Mouse (Mus musculus): ENCODE measurements around the gene Slc35d3. TPM values are rescaled to one million over a fixed set of nuclear protein-coding genes. Genes with fewer than 3 reads are reported as not detected.
A peak's percentile ranks its signal among the peaks of the same experiment; 100 is the strongest.

The Slc35d3 gene
- polyA plus RNA-seq (2016; fragmentation: Nextera tagmentation; extraction: Ambion mirVana) = 0.63 and 0.64 TPM in 2 replicates

- WGBS = under 1% methylated on average over 66 of the region's 72 CpGs
- ATAC-seq (ENCODE audit: low FRiP score, low read depth) = peak; percentile 65; the same call in 1 of the 2 replicates
- Histone ChIP-seq H3K9me3 (no peaks in the 10 kb centered on the region), H3K4me2 (replicated peaks) (peak within 1 kb of the TSS; percentile 99), H3K4me1 (peaks cover 30% of the 10 kb centered on the region), H3K27ac (replicated peaks) (no peak within 1 kb of the TSS), H3K9ac (replicated peaks) (peak within 1 kb of the TSS; percentile 68), H3K4me3 (peak within 1 kb of the TSS; percentile 62), H3K27me3 (peaks cover 65% of the 10 kb centered on the region), H3K36me3 (no peaks in the 10 kb centered on the region)
Measured at GRCm38 (mm10) chr10:19850998-19851691, at the start of gene Slc35d3. Gene Slc35d3, minus strand, starts transcription at chr10:19851459.

- no peak for ATAC-seq (ENCODE audit: low FRiP score, low read depth)
Measured at GRCm38 (mm10) chr10:19900191-19900590, 48.9 kb upstream of the Slc35d3 start.

GRCm38 (mm10) chr10:19893976-19894375 lies 42.7 kb upstream of the Slc35d3 start:
- no peaks in the 10 kb centered on the region for H3K27me3 ChIP-seq
- H3K27ac ChIP-seq (replicated peaks) = no peak overlapping the region
- WGBS = 17% methylated on average over 4 of the region's 4 CpGs
- ATAC-seq (ENCODE audit: low FRiP score, low read depth) = no peak
- H3K36me3 ChIP-seq = no peaks in the 10 kb centered on the region
- H3K4me2 ChIP-seq (replicated peaks) = no peak overlapping the region
- H3K4me3 ChIP-seq = no peak overlapping the region
- H3K9ac ChIP-seq (replicated peaks) = no peak overlapping the region
- no peaks in the 10 kb centered on the region for H3K4me1 ChIP-seq
- H3K9me3 ChIP-seq = no peaks in the 10 kb centered on the region

More at GRCm38 (mm10) chr10:19900191-19900590, 48.9 kb upstream of the Slc35d3 start:
- Histone ChIP-seq H3K4me1 (no peaks in the 10 kb centered on the region), H3K4me2 (replicated peaks) (no peak overlapping the region), H3K9ac (replicated peaks) (no peak overlapping the region), H3K27ac (replicated peaks) (no peak overlapping the region), H3K4me3 (no peak overlapping the region), H3K36me3 (0 out of 2 replicates have a peak, but pooled peaks cover 11% of the 10 kb centered on the region), H3K9me3 (no peaks in the 10 kb centered on the region), H3K27me3 (no peaks in the 10 kb centered on the region)
- 78% methylated on average over 2 of the region's 2 CpGs for WGBS

DNA sequence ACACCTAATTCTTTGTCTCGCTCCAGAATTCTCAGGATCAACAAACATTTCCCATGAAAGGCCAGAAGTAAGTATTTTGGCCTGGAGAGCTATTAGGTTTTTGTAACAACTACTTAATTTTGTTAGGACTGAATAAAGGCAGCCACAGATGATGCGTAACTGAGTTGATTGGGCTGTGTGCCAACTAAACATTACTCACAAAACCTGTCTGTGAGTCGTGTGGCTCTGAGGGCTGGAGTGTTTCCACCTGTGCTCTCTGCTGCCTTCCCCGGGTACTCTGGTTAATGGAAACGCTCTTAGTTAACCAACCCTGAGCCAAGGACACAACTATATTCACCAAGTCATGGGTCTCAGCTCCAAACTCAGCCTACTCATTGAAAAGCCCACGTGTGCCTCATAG lies 41.9 kb upstream of the Slc35d3 start:
- no peaks in the 10 kb centered on the region for H3K4me1 ChIP-seq
- H3K4me2 ChIP-seq (replicated peaks) = no peak overlapping the region

GRCm38 (mm10) chr10:19891686-19892085 lies 40.4 kb upstream of the Slc35d3 start:
- H3K4me2 ChIP-seq (replicated peaks) = no peak overlapping the region
- no peak overlapping the region for H3K4me3 ChIP-seq
- H3K4me1 ChIP-seq = no peaks in the 10 kb centered on the region
- no peak overlapping the region for H3K9ac ChIP-seq (replicated peaks)
- H3K27me3 ChIP-seq = no peaks in the 10 kb centered on the region
- no peak overlapping the region for H3K27ac ChIP-seq (replicated peaks)
- WGBS = 38% methylated on average over 3 of the region's 3 CpGs
- no peaks in the 10 kb centered on the region for H3K36me3 ChIP-seq
- no peak for ATAC-seq (ENCODE audit: low FRiP score, low read depth)
- no peaks in the 10 kb centered on the region for H3K9me3 ChIP-seq

More for the DNA sequence above, 41.9 kb upstream of the Slc35d3 start:
- no peaks in the 10 kb centered on the region for H3K36me3 ChIP-seq
- H3K9me3 ChIP-seq = no peaks in the 10 kb centered on the region
- H3K27me3 ChIP-seq = no peaks in the 10 kb centered on the region
- 86% methylated on average over 6 of the region's 6 CpGs for WGBS
- H3K9ac ChIP-seq (replicated peaks) = no peak overlapping the region
- H3K27ac ChIP-seq (replicated peaks) = no peak overlapping the region
- H3K4me3 ChIP-seq = no peak overlapping the region
- no peak for ATAC-seq (ENCODE audit: low FRiP score, low read depth)

GRCm38 (mm10) chr10:19889908-19890307 lies 38.6 kb upstream of the Slc35d3 start:
- ATAC-seq (ENCODE audit: low FRiP score, low read depth) = no peak
- Histone ChIP-seq H3K9ac (replicated peaks) (no peak overlapping the region), H3K27ac (replicated peaks) (no peak overlapping the region), H3K27me3 (no peaks in the 10 kb centered on the region), H3K4me1 (no peaks in the 10 kb centered on the region), H3K4me2 (replicated peaks) (no peak overlapping the region), H3K9me3 (no peaks in the 10 kb centered on the region), H3K4me3 (no peak overlapping the region), H3K36me3 (no peaks in the 10 kb centered on the region)
- 83% methylated on average over 3 of the region's 3 CpGs for WGBS

- WGBS = 94% methylated on average over 3 of the region's 3 CpGs
- peaks cover 5% of the 10 kb centered on the region; the same call in 1 of the 2 replicates for H3K36me3 ChIP-seq
- no peak for ATAC-seq (ENCODE audit: low FRiP score, low read depth)
Measured at GRCm38 (mm10) chr10:19886249-19886648, 35.0 kb upstream of the Slc35d3 start.

DNA sequence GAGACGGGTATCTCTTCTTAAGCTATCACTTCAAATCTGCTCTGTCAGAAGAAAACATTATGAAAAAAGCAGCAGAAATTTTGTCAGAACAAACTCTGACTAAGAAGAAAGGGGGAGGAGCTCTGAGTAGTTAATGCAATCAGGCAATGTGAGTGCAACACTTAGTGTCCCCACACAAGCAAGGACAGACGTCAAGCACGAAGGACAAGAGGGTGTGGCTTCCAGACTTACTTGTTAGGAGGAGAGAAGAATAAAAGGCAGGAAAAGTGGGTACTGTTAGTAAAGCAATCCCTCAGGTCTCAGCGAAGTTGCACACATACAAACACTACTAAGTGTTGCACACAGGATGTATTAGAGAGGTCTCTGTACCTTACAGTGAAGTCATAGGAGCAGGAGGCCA lies 33.1 kb upstream of the Slc35d3 start:
- Histone ChIP-seq H3K27me3 (no peaks in the 10 kb centered on the region), H3K27ac (replicated peaks) (no peak overlapping the region), H3K9ac (replicated peaks) (no peak overlapping the region), H3K36me3 (peaks cover 5% of the 10 kb centered on the region; the same call in 1 of the 2 replicates), H3K4me3 (no peak overlapping the region), H3K4me1 (no peaks in the 10 kb centered on the region), H3K4me2 (replicated peaks) (no peak overlapping the region), H3K9me3 (no peaks in the 10 kb centered on the region)
- ATAC-seq (ENCODE audit: low FRiP score, low read depth) = no peak
- 79% methylated on average over 4 of the region's 4 CpGs for WGBS

More at GRCm38 (mm10) chr10:19886249-19886648, 35.0 kb upstream of the Slc35d3 start:
- Histone ChIP-seq H3K9me3 (no peaks in the 10 kb centered on the region), H3K4me1 (no peaks in the 10 kb centered on the region), H3K4me2 (replicated peaks) (no peak overlapping the region), H3K4me3 (no peak overlapping the region), H3K27ac (replicated peaks) (no peak overlapping the region), H3K9ac (replicated peaks) (no peak overlapping the region), H3K27me3 (no peaks in the 10 kb centered on the region)

DNA sequence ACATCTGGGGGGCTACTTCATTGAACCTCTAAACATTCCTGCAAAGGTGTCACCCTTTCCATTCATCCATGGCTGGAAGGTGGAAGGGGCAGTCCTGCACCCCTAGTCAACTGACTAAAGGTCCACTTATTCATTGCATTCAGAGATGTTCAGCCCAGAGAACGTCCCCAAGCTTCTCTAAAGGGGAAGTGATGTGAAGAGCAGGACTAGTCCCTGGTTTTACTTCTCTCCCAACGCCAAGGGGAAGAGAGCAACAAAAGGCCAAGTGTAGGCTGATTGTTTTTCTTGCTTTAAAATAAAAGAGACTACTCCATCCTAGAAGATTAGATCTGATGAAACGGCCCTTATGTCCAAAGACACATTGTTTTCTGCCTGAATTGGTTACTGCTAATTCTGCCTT lies 29.2 kb upstream of the Slc35d3 start:
- 71% methylated on average over 3 of the region's 3 CpGs for WGBS

DNA sequence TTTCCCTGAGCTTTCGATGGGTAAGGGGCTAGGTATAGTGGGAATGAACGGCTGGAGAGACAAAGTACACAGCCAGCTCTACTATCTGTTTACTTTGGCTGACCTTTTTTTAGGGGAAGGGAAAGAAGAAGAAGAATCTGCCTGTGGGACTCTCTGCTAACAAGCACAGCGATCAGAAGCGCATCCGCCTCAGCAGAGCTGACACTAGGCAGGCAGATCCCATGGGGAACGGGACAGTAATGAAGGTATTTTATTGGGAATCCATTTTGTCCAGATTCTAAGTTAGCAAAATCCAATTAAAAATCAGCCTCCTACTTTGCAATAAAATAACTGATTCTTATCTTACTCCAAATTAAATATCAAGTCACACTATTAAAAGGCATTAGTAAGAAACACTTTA lies 27.9 kb upstream of the Slc35d3 start:
- H3K27ac ChIP-seq (replicated peaks) = no peak overlapping the region
- no peak overlapping the region for H3K9ac ChIP-seq (replicated peaks)
- H3K36me3 ChIP-seq = 0 out of 2 replicates have a peak, but pooled peaks cover under 1% of the 10 kb centered on the region
- 0 out of 2 replicates have a peak, but pooled peaks cover 7% of the 10 kb centered on the region for H3K4me1 ChIP-seq
- 62% methylated on average over 6 of the region's 6 CpGs for WGBS
- no peaks in the 10 kb centered on the region for H3K27me3 ChIP-seq
- no peak overlapping the region for H3K4me2 ChIP-seq (replicated peaks)
- ATAC-seq (ENCODE audit: low FRiP score, low read depth) = no peak
- no peak overlapping the region for H3K4me3 ChIP-seq
- H3K9me3 ChIP-seq = no peaks in the 10 kb centered on the region

More for the DNA sequence above, 29.2 kb upstream of the Slc35d3 start:
- Histone ChIP-seq H3K9ac (replicated peaks) (no peak overlapping the region), H3K27me3 (no peaks in the 10 kb centered on the region), H3K9me3 (no peaks in the 10 kb centered on the region), H3K36me3 (peaks cover 5% of the 10 kb centered on the region; the same call in 1 of the 2 replicates), H3K4me2 (replicated peaks) (no peak overlapping the region), H3K27ac (replicated peaks) (no peak overlapping the region), H3K4me1 (0 out of 2 replicates have a peak, but pooled peaks cover 7% of the 10 kb centered on the region), H3K4me3 (no peak overlapping the region)
- no peak for ATAC-seq (ENCODE audit: low FRiP score, low read depth)

DNA sequence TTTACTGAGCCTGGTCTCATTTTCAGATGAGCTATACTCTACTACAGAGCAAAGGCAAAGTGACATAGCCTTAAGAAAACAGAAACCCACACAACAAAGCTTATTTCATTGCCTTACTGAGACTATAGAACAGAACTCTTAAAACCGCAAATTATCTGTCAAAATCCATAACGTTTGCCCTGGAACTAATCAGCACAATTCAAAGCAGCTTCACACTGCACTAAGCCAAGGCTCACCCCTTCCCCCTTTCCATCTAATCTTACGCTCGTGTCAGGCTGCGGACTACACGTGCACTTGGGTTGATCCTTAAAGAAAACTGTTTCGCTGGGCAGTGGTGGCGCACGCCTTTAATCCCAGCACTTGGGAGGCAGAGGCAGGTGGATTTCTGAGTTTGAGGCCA lies 26.4 kb upstream of the Slc35d3 start:
- Histone ChIP-seq H3K9ac (replicated peaks) (no peak overlapping the region), H3K27me3 (no peaks in the 10 kb centered on the region), H3K4me2 (replicated peaks) (no peak overlapping the region), H3K36me3 (no peaks in the 10 kb centered on the region), H3K4me1 (0 out of 2 replicates have a peak, but pooled peaks cover 7% of the 10 kb centered on the region), H3K9me3 (no peaks in the 10 kb centered on the region), H3K4me3 (no peak overlapping the region), H3K27ac (replicated peaks) (no peak overlapping the region)
- no peak for ATAC-seq (ENCODE audit: low FRiP score, low read depth)
- 78% methylated on average over 9 of the region's 9 CpGs for WGBS

GRCm38 (mm10) chr10:19877257-19877656 lies 26.0 kb upstream of the Slc35d3 start:
- no peak for ATAC-seq (ENCODE audit: low FRiP score, low read depth)
- WGBS = 88% methylated on average over 8 of the region's 8 CpGs
- H3K4me1 ChIP-seq = 0 out of 2 replicates have a peak, but pooled peaks cover 7% of the 10 kb centered on the region

More at GRCm38 (mm10) chr10:19877257-19877656, 26.0 kb upstream of the Slc35d3 start:
- H3K4me2 ChIP-seq (replicated peaks) = no peak overlapping the region
- H3K27me3 ChIP-seq = no peaks in the 10 kb centered on the region
- H3K4me3 ChIP-seq = no peak overlapping the region
- H3K9ac ChIP-seq (replicated peaks) = no peak overlapping the region
- H3K27ac ChIP-seq (replicated peaks) = no peak overlapping the region
- H3K36me3 ChIP-seq = no peaks in the 10 kb centered on the region
- no peaks in the 10 kb centered on the region for H3K9me3 ChIP-seq

Data from midbrain, embryonic 12.5 days (tissue).